Mouse (Mus musculus) megakaryocyte-erythroid progenitor cell, adult 5-6 weeks (primary cell): ENCODE results near the gene Olfr1110. TPM values are rescaled to one million over a fixed set of nuclear protein-coding genes. Genes with fewer than 3 reads are reported as not detected.
"Not testable (repeated sequence)": the region's sequence is repeated elsewhere in the genome, so short reads cannot be mapped to it uniquely, and the experiment has no call there.

ENCODE experiments used
- ATAC-seq: replicated peaks from 2 replicates; pipeline ENCODE4 v1.8.0; 2016; ENCODE audit warnings: mild to moderate bottlenecking, inconsistent platforms; ENCODE audit not compliant: severe bottlenecking, poor library complexity, low FRiP score, low TSS enrichment
- total RNA-seq, 2 experiments: library from RNA; stranded (forward) in 1 of 2; stranded (reverse) in 1 of 2; fragments of 200-1000, 215-1000 nt in 1 of 2; fragments of >200 nt in 1 of 2; fragmentation: Nextera tagmentation in 1 of 2; gene quantifications; 2 replicates each; pipeline ENCODE4 v1.2.3; 2014 to 2017

The Olfr1110 gene
- total RNA-seq (2014; fragmentation: Nextera tagmentation) (not detected in 2 replicates), total RNA-seq (2017) (not detected in 2 replicates)

- ATAC-seq: no peak
Observed at GRCm38 (mm10) chr2:87140200-87140599, at the start of gene Olfr1110. Gene Olfr1110 (minus strand): TSS chr2:87140300.

DNA sequence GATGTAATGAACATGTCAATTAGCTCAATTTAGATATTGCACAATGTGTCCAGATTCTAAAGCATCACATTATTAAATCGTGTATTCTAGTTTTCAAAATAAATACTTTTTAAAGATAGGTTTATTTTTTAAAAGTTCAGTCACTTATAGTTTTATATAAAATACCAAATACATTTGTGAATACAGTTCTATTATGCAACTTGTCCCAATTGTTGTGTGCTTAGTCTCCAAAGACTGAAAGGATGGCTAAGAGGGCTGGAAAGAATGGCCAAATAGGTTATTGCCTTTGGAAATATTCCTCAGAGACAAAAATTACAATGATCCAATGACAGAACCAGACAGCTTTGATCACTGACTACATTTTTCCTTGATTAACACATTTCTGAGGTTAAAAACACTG, 47.4 kb upstream of the Olfr1110 start, which contains the start of gene Olfr1112:
Gene Olfr1112, plus strand, starts transcription at position 301 of the 400 bp plus-strand sequence.
- no peak for ATAC-seq

DNA sequence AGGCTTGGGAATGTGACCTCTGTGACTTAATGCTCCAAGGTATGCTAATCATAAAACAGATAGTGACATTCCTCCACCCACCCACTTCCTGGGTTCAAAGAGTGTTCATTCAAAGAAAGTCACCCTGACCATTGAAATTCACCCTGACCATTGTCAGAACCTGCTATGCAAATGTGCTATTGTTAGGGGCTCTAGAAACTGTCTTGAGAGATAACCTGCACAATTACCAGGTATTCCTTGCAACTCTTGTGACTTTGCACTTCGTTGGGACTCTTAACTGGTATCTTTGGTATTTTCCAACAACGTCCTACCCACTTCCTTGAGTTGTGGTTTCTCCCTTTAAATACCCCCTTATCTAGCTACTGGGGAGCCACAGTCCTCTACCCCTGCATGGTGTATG, 27.6 kb upstream of the Olfr1110 start:
- not testable (repeated sequence) for ATAC-seq

DNA sequence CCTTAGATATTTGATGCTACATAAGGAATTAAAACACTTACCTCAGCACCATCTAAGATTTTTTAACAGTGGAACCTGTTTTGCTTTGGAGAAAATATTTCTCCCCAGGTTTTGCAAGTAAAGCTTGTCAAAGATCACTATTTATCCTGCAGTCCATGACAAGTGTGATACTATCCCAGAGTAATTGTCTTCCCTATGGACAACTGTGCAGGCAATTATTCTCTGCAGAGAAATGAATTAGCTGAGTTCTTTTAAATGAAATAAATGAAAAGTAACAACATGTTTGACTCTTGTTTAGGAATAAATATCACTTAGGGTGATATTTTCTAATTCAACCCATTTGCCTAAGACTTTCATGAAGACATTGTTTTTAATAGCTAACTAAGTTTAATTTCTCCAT, 12.4 kb upstream of the Olfr1110 start, which contains the start of gene Olfr1111:
Gene Olfr1111, minus strand, starts transcription at position 101 of the 400 bp plus-strand sequence.
- ATAC-seq: no peak

GRCm38 (mm10) chr2:87114467-87114866, 25.6 kb downstream of the Olfr1110 start, which contains the start of gene Olfr259:
Gene Olfr259 (minus strand): TSS chr2:87114567.
- ATAC-seq: no peak

GRCm38 (mm10) chr2:87095908-87096307, 44.2 kb downstream of the Olfr1110 start, which contains the start of gene Olfr1109:
Gene Olfr1109 (minus strand): TSS chr2:87096008.
- ATAC-seq: no peak

Other genes with a start within 250 kb of the Olfr1110 start
- gene Olfr1097, start 248.1 kb downstream of the Olfr1110 start, total RNA-seq (2014; fragmentation: Nextera tagmentation): not detected in 2 replicates
- gene Olfr1097, start 248.1 kb downstream of the Olfr1110 start, total RNA-seq (2017): not detected in 2 replicates
- gene Olfr1098, start 215.8 kb downstream of the Olfr1110 start, total RNA-seq (2014; fragmentation: Nextera tagmentation): not detected in 2 replicates
- gene Olfr1098, start 215.8 kb downstream of the Olfr1110 start, total RNA-seq (2017): not detected in 2 replicates
- gene Olfr1099, start 179.6 kb downstream of the Olfr1110 start, total RNA-seq (2014; fragmentation: Nextera tagmentation): not detected in 2 replicates
- not detected in 2 replicates for gene Olfr1099, start 179.6 kb downstream of the Olfr1110 start, total RNA-seq (2017)
- not detected in 2 replicates for gene Olfr1100, start 160.3 kb downstream of the Olfr1110 start, total RNA-seq (2014; fragmentation: Nextera tagmentation)
- gene Olfr1100, start 160.3 kb downstream of the Olfr1110 start, total RNA-seq (2017): not detected in 2 replicates
- not detected in 2 replicates for gene Olfr1101, start 149.1 kb downstream of the Olfr1110 start, total RNA-seq (2014; fragmentation: Nextera tagmentation)
- not detected in 2 replicates for gene Olfr1101, start 149.1 kb downstream of the Olfr1110 start, total RNA-seq (2017)
- not detected in 2 replicates for gene Olfr1102, start 141.9 kb downstream of the Olfr1110 start, total RNA-seq (2014; fragmentation: Nextera tagmentation)
- gene Olfr1102, start 141.9 kb downstream of the Olfr1110 start, total RNA-seq (2017): not detected in 2 replicates
- not detected in 2 replicates for gene Olfr1104, start 113.2 kb downstream of the Olfr1110 start, total RNA-seq (2014; fragmentation: Nextera tagmentation)
- not detected in 2 replicates for gene Olfr1104, start 113.2 kb downstream of the Olfr1110 start, total RNA-seq (2017)
- gene Olfr1105, start 103.8 kb downstream of the Olfr1110 start, total RNA-seq (2014; fragmentation: Nextera tagmentation): not detected in 2 replicates
- not detected in 2 replicates for gene Olfr1105, start 103.8 kb downstream of the Olfr1110 start, total RNA-seq (2017)
- gene Olfr1106, start 88.0 kb downstream of the Olfr1110 start, total RNA-seq (2014; fragmentation: Nextera tagmentation): not detected in 2 replicates
- not detected in 2 replicates for gene Olfr1106, start 88.0 kb downstream of the Olfr1110 start, total RNA-seq (2017)
- gene Olfr1107, start 64.5 kb downstream of the Olfr1110 start, total RNA-seq (2014; fragmentation: Nextera tagmentation): not detected in 2 replicates
- gene Olfr1107, start 64.5 kb downstream of the Olfr1110 start, total RNA-seq (2017): not detected in 2 replicates
- not detected in 2 replicates for gene Olfr1109, start 44.3 kb downstream of the Olfr1110 start, total RNA-seq (2014; fragmentation: Nextera tagmentation)
- gene Olfr1109, start 44.3 kb downstream of the Olfr1110 start, total RNA-seq (2017): not detected in 2 replicates
- gene Olfr259, start 25.7 kb downstream of the Olfr1110 start, total RNA-seq (2014; fragmentation: Nextera tagmentation): not detected in 2 replicates
- gene Olfr259, start 25.7 kb downstream of the Olfr1110 start, total RNA-seq (2017): not detected in 2 replicates
- not detected in 2 replicates for gene Olfr1111, start 12.3 kb upstream of the Olfr1110 start, total RNA-seq (2014; fragmentation: Nextera tagmentation)
- not detected in 2 replicates for gene Olfr1111, start 12.3 kb upstream of the Olfr1110 start, total RNA-seq (2017)
- not detected in 2 replicates for gene Olfr1112, start 47.5 kb upstream of the Olfr1110 start, total RNA-seq (2014; fragmentation: Nextera tagmentation)
- not detected in 2 replicates for gene Olfr1112, start 47.5 kb upstream of the Olfr1110 start, total RNA-seq (2017)
- gene Olfr1113, start 68.7 kb upstream of the Olfr1110 start, total RNA-seq (2014; fragmentation: Nextera tagmentation): not detected in 2 replicates
- not detected in 2 replicates for gene Olfr1113, start 68.7 kb upstream of the Olfr1110 start, total RNA-seq (2017)
- not detected in 2 replicates for gene Olfr1115, start 107.7 kb upstream of the Olfr1110 start, total RNA-seq (2014; fragmentation: Nextera tagmentation)
- not detected in 2 replicates for gene Olfr1115, start 107.7 kb upstream of the Olfr1110 start, total RNA-seq (2017)
- not detected in 2 replicates for gene Olfr1116, start 127.2 kb upstream of the Olfr1110 start, total RNA-seq (2014; fragmentation: Nextera tagmentation)
- gene Olfr1116, start 127.2 kb upstream of the Olfr1110 start, total RNA-seq (2017): not detected in 2 replicates
- not detected in 2 replicates for gene Olfr1118, start 167.3 kb upstream of the Olfr1110 start, total RNA-seq (2014; fragmentation: Nextera tagmentation)
- not detected in 2 replicates for gene Olfr1118, start 167.3 kb upstream of the Olfr1110 start, total RNA-seq (2017)
- gene Olfr1120, start 214.5 kb upstream of the Olfr1110 start, total RNA-seq (2014; fragmentation: Nextera tagmentation): not detected in 2 replicates
- not detected in 2 replicates for gene Olfr1120, start 214.5 kb upstream of the Olfr1110 start, total RNA-seq (2017)
- not detected in 2 replicates for gene Olfr1121, start 229.6 kb upstream of the Olfr1110 start, total RNA-seq (2014; fragmentation: Nextera tagmentation)
- gene Olfr1121, start 229.6 kb upstream of the Olfr1110 start, total RNA-seq (2017): not detected in 2 replicates
- gene Olfr1122, start 245.5 kb upstream of the Olfr1110 start, total RNA-seq (2014; fragmentation: Nextera tagmentation): not detected in 2 replicates
- not detected in 2 replicates for gene Olfr1122, start 245.5 kb upstream of the Olfr1110 start, total RNA-seq (2017)